Mouse (Mus musculus): Measurements from ENCODE around the gene Hapln3.

- TF ChIP-seq EP300 (optimal IDR thresholded peaks at IDR 0.05) (no peak), CTCF (IDR thresholded peaks at IDR 0.05; ENCODE audit: low read depth) (no peak)
Measured at GRCm38 (mm10) chr7:79123465-79123864, 7.4 kb downstream of the Hapln3 start.

Measured in stomach, postnatal 0 days (tissue).